Mouse (Mus musculus): ENCODE measurements around the gene Myb. TPM values are rescaled to one million over a fixed set of nuclear protein-coding genes. Genes with fewer than 3 reads are reported as not detected.

Gene Myb
- 27.9 TPM for polyA plus RNA-seq (2015; fragmentation: Illumina TruSeq; extraction: RNeasy Lipid Tissue Mini Kit (QIAGEN cat#74804); ENCODE audit: insufficient read depth, low replicate concordance)

DNA sequence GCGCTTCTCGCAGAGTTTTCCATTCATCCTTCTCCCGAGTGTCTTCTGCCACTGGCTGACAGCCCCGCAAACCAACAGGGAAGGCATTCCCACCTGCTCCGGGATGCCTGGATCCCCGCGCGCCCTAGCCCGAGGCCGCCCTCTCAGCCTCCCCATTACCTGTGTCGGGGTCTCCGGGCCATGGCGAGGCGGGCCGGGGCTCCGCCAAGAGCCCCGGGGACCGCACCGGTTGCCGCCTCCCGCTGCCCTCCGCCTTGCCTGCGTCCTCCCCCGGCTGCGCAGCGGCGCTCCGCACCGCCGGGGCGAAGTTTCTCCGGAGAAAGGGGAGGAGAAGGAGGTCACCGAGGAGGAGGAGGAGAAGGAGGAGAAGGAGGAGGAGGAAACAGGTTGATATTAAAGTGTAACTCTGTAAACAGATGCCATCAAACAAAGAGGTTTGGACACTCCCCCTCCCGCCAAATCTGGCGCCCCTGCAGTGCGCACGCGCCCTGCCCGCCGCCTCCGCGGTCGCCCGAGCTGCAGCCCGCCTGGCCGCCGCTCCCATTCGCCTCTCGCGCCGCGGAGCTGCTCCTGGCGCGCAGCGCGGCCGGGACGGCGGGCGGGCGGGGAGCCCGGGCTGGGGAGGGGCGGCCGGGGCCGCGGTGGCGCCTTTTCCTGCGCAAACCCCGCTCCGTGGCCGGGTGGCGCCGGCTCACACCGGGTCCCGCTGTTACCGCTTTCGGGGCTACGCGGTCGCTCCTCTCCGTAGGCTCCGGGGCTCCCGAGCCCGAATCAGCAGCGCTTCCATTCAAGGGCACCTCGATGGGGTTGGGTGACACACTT is at the start of gene Myb:
TSS of gene Myb (minus strand) at position 448 of the 822 bp plus-strand sequence.

Other genes starting within 250 kb of the Myb start
- gene Ahi1, start 208.4 kb downstream of the Myb start, polyA plus RNA-seq (2015; fragmentation: Illumina TruSeq; extraction: RNeasy Lipid Tissue Mini Kit (QIAGEN cat#74804); ENCODE audit: insufficient read depth, low replicate concordance) = 7.5 TPM
- gene Hbs1l, start 135.0 kb upstream of the Myb start, polyA plus RNA-seq (2015; fragmentation: Illumina TruSeq; extraction: RNeasy Lipid Tissue Mini Kit (QIAGEN cat#74804); ENCODE audit: insufficient read depth, low replicate concordance) = 77.3 TPM
- not detected for gene Aldh8a1, start 216.3 kb upstream of the Myb start, polyA plus RNA-seq (2015; fragmentation: Illumina TruSeq; extraction: RNeasy Lipid Tissue Mini Kit (QIAGEN cat#74804); ENCODE audit: insufficient read depth, low replicate concordance)

Data from spleen, adult 10 weeks (tissue).